Mouse (Mus musculus) adrenal gland, postnatal 10 days (tissue): ENCODE data around the gene Mtm1. TPM values are rescaled to one million over a fixed set of nuclear protein-coding genes. Genes with fewer than 3 reads are reported as not detected.
A peak's percentile ranks its signal among the peaks of the same experiment; 100 is the strongest.
"Not testable (repeated sequence)": the region's sequence is repeated elsewhere in the genome, so short reads cannot be mapped to it uniquely, and the experiment has no call there.

Experiments
- DNase-seq: peaks from one replicate; pipeline ENCODE4 v3.0.0; 2021; ENCODE audit warnings: mixed read lengths
- total RNA-seq, 2 experiments: library from RNA; stranded (reverse); gene quantifications; 2 replicates each; pipeline ENCODE4 v1.2.3; 2021

Mtm1 gene
- total RNA-seq, 2 experiments from 2014 or later, result 18.2 to 32.6 TPM

DNA sequence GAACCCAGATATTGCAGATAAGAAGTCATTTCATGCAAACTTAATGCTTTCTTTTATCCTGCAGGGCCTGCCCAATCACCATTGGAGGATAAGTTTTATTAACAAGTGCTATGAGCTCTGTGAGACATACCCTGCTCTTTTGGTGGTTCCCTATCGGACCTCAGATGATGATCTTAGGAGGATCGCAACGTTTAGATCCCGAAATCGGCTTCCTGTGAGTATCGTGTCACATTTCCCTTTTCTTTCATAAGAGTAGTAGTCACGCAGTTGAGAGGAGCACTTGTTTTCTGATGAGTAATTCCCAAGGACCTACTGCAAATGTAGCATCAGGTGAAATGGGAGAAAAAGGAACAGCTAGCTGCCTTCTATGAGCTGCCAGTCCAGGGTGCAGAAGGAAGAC, 76.5 kb downstream of the Mtm1 start:
- DNase-seq, result no peak

DNA sequence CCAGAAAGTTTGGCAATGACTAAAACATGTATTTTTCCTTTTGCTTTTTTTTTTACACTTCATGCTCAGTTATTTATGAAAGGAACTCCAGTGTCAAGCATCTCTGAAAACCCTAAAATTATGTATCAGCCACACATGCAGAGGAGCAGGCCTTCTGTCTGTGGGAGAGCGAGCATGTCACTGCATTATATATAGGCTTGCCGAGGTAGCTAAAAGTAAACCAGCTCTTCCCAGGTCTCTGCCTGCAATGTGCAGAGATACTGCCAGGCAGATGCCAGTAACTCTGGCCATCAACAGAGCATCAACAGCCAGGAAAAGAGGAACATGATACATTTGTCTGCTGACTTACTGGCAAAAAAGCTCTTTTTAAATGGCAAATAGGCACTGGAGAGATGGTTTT, 83.6 kb downstream of the Mtm1 start:
- DNase-seq, result no peak

DNA sequence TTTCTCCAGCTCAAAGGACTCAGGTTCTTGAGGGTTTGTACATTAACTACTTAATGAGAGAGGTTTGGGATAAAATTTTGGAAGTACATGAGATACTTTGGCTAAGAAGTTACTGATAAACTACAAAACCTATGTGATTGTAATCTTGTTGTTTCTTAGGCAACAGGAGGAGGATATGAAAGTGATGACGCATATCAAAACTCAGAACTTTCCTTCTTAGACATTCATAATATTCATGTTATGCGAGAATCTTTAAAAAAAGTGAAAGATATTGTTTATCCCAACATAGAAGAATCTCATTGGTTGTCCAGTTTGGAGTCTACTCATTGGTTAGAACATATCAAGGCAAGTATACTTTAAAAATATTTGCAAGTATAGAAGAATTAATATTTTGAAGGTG, 85.4 kb downstream of the Mtm1 start:
- DNase-seq, result no peak

DNA sequence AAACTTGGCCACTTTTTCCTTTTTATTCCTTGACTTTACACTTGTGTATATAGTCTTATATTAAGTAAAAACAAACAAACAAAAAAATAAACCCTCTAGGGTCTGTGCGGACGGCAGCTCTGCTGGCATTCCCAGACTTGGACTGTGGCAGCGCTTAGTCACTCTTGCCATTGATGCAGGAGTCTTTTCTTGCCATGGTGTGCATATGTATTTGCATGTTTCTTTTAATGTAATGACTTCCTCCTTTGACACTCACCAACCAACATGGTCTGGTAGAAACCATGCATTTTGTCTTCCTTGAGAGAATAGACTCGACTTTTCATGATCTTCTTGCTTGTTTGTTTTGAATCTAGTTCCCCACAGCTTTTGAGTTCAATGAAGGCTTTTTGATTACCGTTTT, 91.6 kb downstream of the Mtm1 start:
- no peak for DNase-seq

DNA sequence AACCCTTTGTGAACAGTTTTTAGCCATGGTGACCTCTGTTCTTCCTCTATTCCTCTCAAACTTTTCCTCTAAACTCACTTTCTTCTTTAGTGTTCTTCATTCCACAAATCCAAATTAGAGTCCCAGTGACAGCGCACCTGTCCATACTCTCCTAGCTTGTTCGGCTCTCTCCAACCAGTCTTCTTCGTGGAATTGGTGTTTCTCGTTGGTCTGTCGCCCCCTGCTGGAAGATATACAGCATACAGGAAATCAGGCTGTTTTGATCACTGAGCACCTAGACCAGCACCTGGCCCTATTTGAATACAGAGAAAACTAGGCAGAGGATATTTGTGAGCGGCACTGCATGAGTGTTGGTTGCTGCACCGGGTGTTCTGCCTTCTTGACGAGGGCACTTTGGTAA, 100.7 kb downstream of the Mtm1 start:
- DNase-seq, result peak; percentile 43

DNA sequence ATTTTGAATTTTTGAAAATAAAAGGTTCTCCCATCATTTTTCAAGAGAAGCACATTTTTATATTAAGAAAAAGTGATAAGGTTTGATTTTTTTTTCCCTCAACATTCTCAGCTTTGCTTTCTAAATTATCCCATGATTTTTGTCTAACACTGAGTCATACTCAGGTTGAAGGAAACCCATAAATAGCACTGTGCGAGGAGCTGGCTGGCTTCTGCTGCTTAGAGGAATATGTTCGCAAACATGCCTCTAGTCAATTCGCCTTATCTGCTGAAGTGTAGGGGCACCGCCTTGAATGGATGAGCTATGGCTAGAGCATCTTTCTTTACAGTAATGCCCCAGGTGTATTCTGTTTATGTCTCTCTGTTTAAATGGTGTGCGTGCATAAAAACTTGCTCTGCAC, 103.8 kb downstream of the Mtm1 start:
- DNase-seq, result no peak

DNA sequence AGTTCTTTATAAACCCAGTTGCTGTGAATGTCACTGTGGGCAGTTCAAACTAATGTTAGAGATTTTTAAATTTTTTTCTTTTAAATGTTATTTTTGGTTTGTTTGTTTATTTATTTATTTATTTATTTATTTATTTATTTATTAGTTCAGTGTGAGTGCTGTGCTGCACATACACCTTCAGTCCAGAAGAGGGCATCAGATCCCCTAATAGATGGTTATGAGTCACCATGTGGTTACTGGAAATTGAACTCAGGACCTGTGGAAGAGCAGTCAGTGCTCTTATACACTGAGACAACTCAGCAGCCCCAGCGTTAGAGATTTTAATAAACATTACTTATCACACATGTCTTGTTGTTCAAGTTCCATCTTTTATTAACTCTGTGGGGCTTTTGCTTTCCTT, 141.5 kb downstream of the Mtm1 start:
- DNase-seq, result no peak

DNA sequence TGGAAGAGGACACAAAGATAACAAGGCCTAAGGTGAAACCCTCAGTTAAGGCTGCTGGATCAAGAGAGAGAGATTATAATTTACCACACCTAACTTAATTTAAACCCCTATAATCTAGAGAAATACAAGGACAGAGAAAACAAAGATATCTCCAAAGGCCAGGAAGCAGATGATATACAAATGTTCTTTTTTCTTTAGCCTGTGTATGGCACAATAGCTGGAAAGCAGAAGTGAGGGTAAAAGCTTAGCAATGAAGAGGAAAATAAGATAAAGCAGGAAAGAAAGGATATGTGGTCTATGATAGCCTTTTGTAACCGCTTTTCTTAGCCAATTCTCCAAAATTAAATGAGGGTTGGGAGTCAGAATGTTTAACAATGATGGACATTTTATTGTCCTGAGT, 144.8 kb downstream of the Mtm1 start:
- no peak for DNase-seq

DNA sequence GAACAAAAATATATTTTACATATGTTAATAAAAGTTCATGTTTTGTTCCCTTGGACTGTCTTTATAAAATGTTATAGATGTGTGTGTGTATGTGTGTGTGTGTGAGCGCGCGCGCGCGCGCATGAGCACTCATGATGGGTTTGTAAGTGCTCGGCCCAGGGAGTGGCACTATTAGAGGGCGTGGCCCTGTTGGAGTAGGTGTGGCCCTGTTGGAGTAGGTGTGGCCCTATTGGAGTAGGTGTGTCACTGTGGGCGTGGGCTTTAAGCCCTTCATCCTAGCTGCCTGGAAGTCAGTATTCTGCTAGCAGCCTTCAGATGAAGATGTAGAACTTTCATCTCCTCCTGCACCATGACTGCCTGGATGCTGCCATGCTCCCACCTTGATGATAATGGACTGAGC, 151.2 kb downstream of the Mtm1 start:
- DNase-seq, result not testable (repeated sequence)

DNA sequence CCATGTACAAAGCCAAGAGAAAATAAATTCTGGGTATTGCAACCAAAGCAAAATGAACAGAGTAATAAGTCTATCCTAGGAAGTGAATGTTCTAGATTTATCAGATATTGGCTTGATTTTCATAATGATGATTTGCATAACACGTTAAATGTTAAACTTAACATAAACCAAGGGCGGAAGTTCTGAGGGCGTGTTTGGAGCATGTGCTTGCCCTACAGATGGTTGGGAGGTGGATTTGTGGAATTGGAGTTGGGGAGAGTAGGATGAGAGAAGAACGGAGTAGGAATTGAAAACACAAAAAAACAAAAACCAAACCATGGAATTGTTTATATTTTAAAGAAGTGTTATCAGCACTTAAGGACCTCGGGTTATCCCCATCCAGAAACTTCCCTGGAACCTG, 153.5 kb downstream of the Mtm1 start:
- no peak for DNase-seq

DNA sequence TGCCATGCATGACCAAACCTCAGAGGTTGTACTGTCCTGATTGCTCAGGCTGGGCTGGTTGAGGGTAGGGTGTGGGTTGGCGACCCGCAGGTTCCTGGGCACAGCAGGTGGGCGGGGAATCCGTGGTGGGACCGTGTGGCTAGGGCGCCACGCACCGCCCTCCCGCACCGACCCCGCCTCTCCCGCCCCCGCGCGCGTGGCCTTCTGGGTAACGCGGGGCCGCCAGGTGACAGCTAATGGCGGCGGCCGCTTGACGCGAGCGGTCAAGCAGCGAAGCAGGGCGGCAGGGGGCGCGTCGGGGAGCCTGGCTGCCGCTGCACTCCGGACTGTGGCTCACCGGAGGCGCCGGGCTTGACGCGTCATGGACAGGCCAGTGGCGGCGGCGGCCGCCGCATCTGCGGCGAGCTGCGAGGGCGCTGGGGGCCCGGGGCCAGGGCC, 154.0 kb downstream of the Mtm1 start, which contains the start of gene Mtmr1:
Gene Mtmr1 (plus strand): TSS at position 207 of the 438 bp plus-strand sequence.
- DNase-seq, result peak; percentile 89

DNA sequence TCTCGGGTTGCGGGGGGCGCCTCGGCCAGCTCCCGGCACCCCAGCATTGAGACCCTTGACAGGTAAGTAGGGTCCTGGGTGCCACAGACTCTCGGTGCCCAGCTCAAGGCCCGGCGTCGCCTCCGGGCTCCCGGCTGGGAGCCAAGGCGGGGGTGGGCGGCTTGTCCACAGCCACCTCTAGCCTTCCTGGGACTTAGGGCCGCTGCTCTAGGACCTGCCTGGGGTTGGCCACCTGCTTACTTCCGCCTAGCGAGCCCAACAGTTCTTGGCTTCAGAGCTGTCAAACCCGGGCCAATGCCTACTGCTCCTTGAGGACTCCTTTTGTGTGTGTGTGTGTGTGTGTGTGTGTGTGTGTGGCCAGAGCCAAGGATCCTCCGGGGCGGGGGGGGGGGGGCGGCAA, 154.4 kb downstream of the Mtm1 start:
- peak; percentile 33 for DNase-seq

Other genes with a start within 250 kb of the Mtm1 start
- gene Mamld1, start 160.5 kb upstream of the Mtm1 start, total RNA-seq, result 10 to 100 TPM; 13.6 to 19.4 TPM
- 10 to 100 TPM; 27.0 to 29.2 TPM for gene Mtmr1, start 154.0 kb downstream of the Mtm1 start, total RNA-seq